Comparison of ENCODE assay signal across 7 mouse cellular contexts in the genomic region with DNA sequence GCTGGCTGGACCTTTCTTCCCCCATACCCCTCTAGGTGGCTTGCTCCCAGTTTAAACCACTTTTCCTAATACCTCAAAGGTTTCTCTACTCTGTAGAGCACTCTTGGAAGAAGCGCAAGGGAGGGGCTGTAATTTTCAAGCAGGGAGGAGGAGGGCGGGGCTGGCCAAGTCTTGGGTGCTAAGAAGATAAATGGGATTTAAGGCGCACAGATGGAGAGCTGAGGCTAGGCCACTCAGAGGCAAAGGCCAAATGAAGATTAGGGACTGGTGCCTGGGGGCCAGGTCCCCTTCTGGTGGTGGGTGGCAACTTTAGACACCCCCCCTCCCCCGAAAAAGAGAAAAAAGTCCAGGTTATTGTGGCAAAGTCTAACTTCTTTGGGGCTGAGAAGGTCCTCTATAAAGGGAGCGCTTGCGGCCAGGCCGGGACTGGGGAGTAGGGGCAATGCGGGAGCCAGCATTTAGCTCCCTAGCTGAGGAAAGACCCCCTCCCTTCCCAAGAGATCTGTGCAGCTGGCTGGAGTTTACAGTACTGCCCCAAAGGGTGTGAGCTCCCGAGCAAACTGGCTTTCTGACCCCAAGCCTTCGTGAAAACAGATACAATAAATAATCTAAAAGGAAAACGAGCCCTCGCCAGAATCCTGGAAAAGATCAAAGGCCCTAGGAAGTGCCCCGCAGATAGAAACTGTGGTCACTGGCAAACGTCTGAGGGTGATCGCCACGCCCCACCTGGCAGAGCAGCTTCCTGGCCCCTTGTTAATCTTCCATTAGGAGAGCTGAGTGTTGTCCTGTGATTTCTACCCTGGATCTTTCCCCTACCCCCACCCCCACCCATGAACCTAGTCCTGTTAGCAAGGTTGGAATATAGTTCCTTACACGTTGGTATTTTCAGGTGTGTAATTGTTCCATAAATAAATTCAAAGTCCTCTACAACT. TPM values are rescaled to one million over a fixed set of nuclear protein-coding genes. Genes with fewer than 3 reads are reported as not detected.
DNase-seq lines count a peak whose midpoint lies in the region; TF ChIP-seq lines count a peak whose summit lies in the region.

No protein-coding gene starts in this region.

- H3K9ac ChIP-seq in ES-E14 (ENCODE audit: insufficient read depth, low read depth, low read length, poor library complexity, severe bottlenecking): 0 out of 2 replicates have a peak overlapping the region, but pooled peaks have one; percentile 31

- no peaks in the 10 kb centered on the region for H3K9me3 ChIP-seq in ES-E14 (ENCODE audit: control insufficient read depth, insufficient read depth, low read depth, low read length)

- H3K27ac ChIP-seq in ES-E14 (ENCODE audit: insufficient read depth, low read depth, low read length, poor library complexity, severe bottlenecking): no peak overlapping the region

- peaks cover 0 to 2% of the 10 kb centered on the region in 2 experiments; a peak in 1 of 4 replicates for H3K4me1 ChIP-seq in ES-E14 (ENCODE audit: control insufficient read depth in 2 of 2, insufficient read depth in 2 of 2, low read length in 2 of 2, poor library complexity in 1 of 2)
- no peaks in the 10 kb centered on the region; the same call in 1 of the 2 replicates for H3K4me1 ChIP-seq in lung, adult 2 months (ENCODE audit: control insufficient read depth, insufficient read depth, low read length)

- in situ Hi-C loops in ES-E14 (cut with MboI; ENCODE audit: low sequenced_read_pairs in 2 of 2, unreplicated experiment in 2 of 2): no loop called here

- 7% methylated on average over 17 of the region's 17 CpGs for WGBS in lung, adult 2 months

- DNase-seq in ES-E14 (ENCODE audit: low read depth, low spot score): peak; percentile 11
- DNase-seq in embryo, embryonic 10.5 days (ENCODE audit: low spot score): peak; percentile 36
- DNase-seq in heart, postnatal 4 days: peak; percentile 11
- DNase-seq in lung, adult 2 months: no peak
- DNase-seq in retina, postnatal 7 days (ENCODE audit: low read depth, low spot score): peak; percentile 57
- DNase-seq in natural killer cell, adult 2 months (ENCODE audit: low spot score in 2 of 2): no peak
- DNase-seq in adrenal gland, postnatal 4 days (ENCODE audit: low spot score in 2 of 2): no peak

- no peaks in the 10 kb centered on the region for H3K36me3 ChIP-seq in ES-E14 (ENCODE audit: control insufficient read depth, insufficient read depth, low read length, poor library complexity, severe bottlenecking)

- TF ChIP-seq POLR2A in lung, adult 2 months (IDR thresholded peaks at IDR 0.05; ENCODE audit: borderline replicate concordance, extremely low read depth, low read depth, low read length): peak; percentile 12; the same call in 1 of the 2 replicates

- no peak for TF ChIP-seq CTCF in lung, adult 2 months (IDR thresholded peaks at IDR 0.05; ENCODE audit: insufficient read depth, low read length)

- peak overlapping the region; percentile 67 to 78 for H3K4me3 ChIP-seq in ES-E14 (ENCODE audit: insufficient read depth in 1 of 2, low read depth in 1 of 2, low read length in 2 of 2, poor library complexity in 1 of 2, severe bottlenecking in 1 of 2)
- H3K4me3 ChIP-seq in lung, adult 2 months (replicated peaks; ENCODE audit: extremely low read depth, low read depth, low read length): peak overlapping the region; percentile 40

TF ChIP-seq in ES-E14, 5 proteins besides CTCF, POLR2A, EP300 and RAD21:
- no peak for TF ChIP-seq ZC3H11A (IDR thresholded peaks at IDR 0.05; ENCODE audit: borderline replicate concordance, low read depth, low read length)
- no peak for TF ChIP-seq MAFK (IDR thresholded peaks at IDR 0.05; ENCODE audit: insufficient read depth, low read depth, low read length)
- no peak for TF ChIP-seq HCFC1 (IDR thresholded peaks at IDR 0.05; ENCODE audit: borderline replicate concordance, insufficient read depth, low read length)
- no peak for TF ChIP-seq ZNF384 (IDR thresholded peaks at IDR 0.05; ENCODE audit: low read depth, low read length)
- no peak for TF ChIP-seq CHD2 (IDR thresholded peaks at IDR 0.05; ENCODE audit: low read depth, low read length)

RNA-seq across cellular contexts. Expression of a gene that starts 0.7 kb away (rescaled TPM):
- total RNA-seq in ES-E14 (2012; rRNA removed): 0.54 and 0.58 TPM in 2 replicates
- total RNA-seq in heart, postnatal 4 days (2021): 10 to 100 TPM in 1 of 2 experiments, 1 to 10 TPM in 1; 9.9 to 12.4 TPM
- 29.3 and 32.7 TPM in 2 replicates for polyA plus RNA-seq in lung, adult 2 months (2012; rRNA removed)
- 10 to 100 TPM; 10.3 to 14.4 TPM for total RNA-seq in adrenal gland, postnatal 4 days (2021)

Comparison
In these comparisons a context has a peak if more than half of its experiments do, and no peak if none do; other contexts are left out.
1. DNase-seq: peak in ES-E14 (single experiment), embryo, embryonic 10.5 days (single experiment), heart, postnatal 4 days (single experiment) and retina, postnatal 7 days (single experiment); none in lung, adult 2 months (single experiment), natural killer cell, adult 2 months (0 of 2) and adrenal gland, postnatal 4 days (0 of 2).